In genomic region chr13:97145834-97146233, GRCm38 (mm10) we compare ENCODE assay signal across 8 mouse cellular contexts. TPM values are rescaled to one million over a fixed set of nuclear protein-coding genes. Genes with fewer than 3 reads are reported as not detected.
DNase-seq lines count a peak whose midpoint lies in the region; ATAC-seq and TF ChIP-seq lines count a peak whose summit lies in the region.

No protein-coding gene starts in this region.

- peak; percentile 53 for DNase-seq in forebrain, embryonic 11.5 days (ENCODE audit: low spot score)
- DNase-seq in midbrain, embryonic 11.5 days (ENCODE audit: low spot score, missing footprints): peak; percentile 80
- DNase-seq in frontal cortex, postnatal 25 days (ENCODE audit: low spot score in 2 of 2): no peak

- H3K4me1 ChIP-seq in forebrain, embryonic 11.5 days (replicated peaks; ENCODE audit: control insufficient read depth, insufficient read depth, low read length): no peaks in the 10 kb centered on the region
- no peaks in the 10 kb centered on the region for H3K4me1 ChIP-seq in forebrain, embryonic 13.5 days
- no peaks in the 10 kb centered on the region for H3K4me1 ChIP-seq in midbrain, embryonic 11.5 days (ENCODE audit: control insufficient read depth, insufficient read depth, low read length)
- no peaks in the 10 kb centered on the region for H3K4me1 ChIP-seq in midbrain, embryonic 13.5 days (replicated peaks)
- H3K4me1 ChIP-seq in bone marrow, adult 2 months (ENCODE audit: control insufficient read depth, insufficient read depth, low read length): no peaks in the 10 kb centered on the region

- H3K9me3 ChIP-seq in forebrain, embryonic 11.5 days (ENCODE audit: control insufficient read depth, low read length): no peaks in the 10 kb centered on the region
- no peaks in the 10 kb centered on the region for H3K9me3 ChIP-seq in forebrain, embryonic 13.5 days (replicated peaks)
- no peaks in the 10 kb centered on the region for H3K9me3 ChIP-seq in midbrain, embryonic 11.5 days (ENCODE audit: control insufficient read depth, low read length)
- no peaks in the 10 kb centered on the region for H3K9me3 ChIP-seq in midbrain, embryonic 13.5 days

- 59% methylated on average over 4 of the region's 4 CpGs for WGBS in forebrain, embryonic 11.5 days
- 60% methylated on average over 4 of the region's 4 CpGs for WGBS in forebrain, embryonic 13.5 days
- 62% methylated on average over 4 of the region's 4 CpGs for WGBS in midbrain, embryonic 11.5 days
- WGBS in midbrain, embryonic 13.5 days: 62% methylated on average over 4 of the region's 4 CpGs
- 56% methylated on average over 4 of the region's 4 CpGs for WGBS in bone marrow, adult 2 months

- H3K27me3 ChIP-seq in forebrain, embryonic 11.5 days (ENCODE audit: control insufficient read depth, insufficient read depth, low read length): no peaks in the 10 kb centered on the region
- no peaks in the 10 kb centered on the region for H3K27me3 ChIP-seq in forebrain, embryonic 13.5 days
- H3K27me3 ChIP-seq in midbrain, embryonic 11.5 days (ENCODE audit: control insufficient read depth, insufficient read depth, low read length): no peaks in the 10 kb centered on the region
- no peaks in the 10 kb centered on the region for H3K27me3 ChIP-seq in midbrain, embryonic 13.5 days

- no peak overlapping the region for H3K4me2 ChIP-seq in forebrain, embryonic 11.5 days (ENCODE audit: low read depth, low read length, severe bottlenecking)
- no peak overlapping the region for H3K4me2 ChIP-seq in forebrain, embryonic 13.5 days
- H3K4me2 ChIP-seq in midbrain, embryonic 11.5 days: no peak overlapping the region
- no peak overlapping the region for H3K4me2 ChIP-seq in midbrain, embryonic 13.5 days (replicated peaks)

- H3K27ac ChIP-seq in forebrain, embryonic 11.5 days (ENCODE audit: low read depth, low read length): no peak overlapping the region
- H3K27ac ChIP-seq in forebrain, embryonic 13.5 days: no peak overlapping the region
- H3K27ac ChIP-seq in midbrain, embryonic 11.5 days (ENCODE audit: low read depth, low read length): no peak overlapping the region
- no peak overlapping the region for H3K27ac ChIP-seq in midbrain, embryonic 13.5 days
- no peak overlapping the region for H3K27ac ChIP-seq in bone marrow, adult 2 months (ENCODE audit: control insufficient read depth, insufficient read depth, low read depth, low read length, poor library complexity)

- H3K4me3 ChIP-seq in forebrain, embryonic 11.5 days (ENCODE audit: low read depth, low read length): no peak overlapping the region
- no peak overlapping the region for H3K4me3 ChIP-seq in forebrain, embryonic 13.5 days
- no peak overlapping the region for H3K4me3 ChIP-seq in midbrain, embryonic 11.5 days (ENCODE audit: low read depth, low read length)
- no peak overlapping the region for H3K4me3 ChIP-seq in midbrain, embryonic 13.5 days (replicated peaks)
- H3K4me3 ChIP-seq in bone marrow, adult 2 months (replicated peaks; ENCODE audit: control insufficient read depth, low read depth, low read length): no peak overlapping the region

- TF ChIP-seq CTCF in bone marrow, adult 2 months (IDR thresholded peaks at IDR 0.05; ENCODE audit: control insufficient read depth, insufficient read depth, low read length): peak; percentile 42

- no peak for TF ChIP-seq POLR2A in bone marrow, adult 2 months (IDR thresholded peaks at IDR 0.05; ENCODE audit: borderline replicate concordance, control insufficient read depth, low read depth, low read length)

- ATAC-seq in forebrain, embryonic 11.5 days (replicated peaks; ENCODE audit: low FRiP score): no peak
- no peak for ATAC-seq in forebrain, embryonic 13.5 days
- no peak for ATAC-seq in midbrain, embryonic 11.5 days (ENCODE audit: low FRiP score)
- no peak for ATAC-seq in midbrain, embryonic 13.5 days
- ATAC-seq in erythroid progenitor cell, adult 5-6 weeks (replicated peaks; ENCODE audit: low FRiP score, poor library complexity, severe bottlenecking): peak; percentile 72
- peak; percentile 94 for ATAC-seq in megakaryocyte, adult 5-6 weeks (ENCODE audit: poor library complexity, severe bottlenecking)

- no peaks in the 10 kb centered on the region; the same call in 1 of the 2 replicates for H3K36me3 ChIP-seq in forebrain, embryonic 11.5 days (ENCODE audit: control insufficient read depth, insufficient read depth, low read length)
- H3K36me3 ChIP-seq in forebrain, embryonic 13.5 days (ENCODE audit: poor library complexity, severe bottlenecking): peaks cover 63% of the 10 kb centered on the region
- H3K36me3 ChIP-seq in midbrain, embryonic 11.5 days (ENCODE audit: control insufficient read depth, insufficient read depth, low read length): peaks cover 15% of the 10 kb centered on the region; the same call in 1 of the 2 replicates
- peaks cover 59% of the 10 kb centered on the region for H3K36me3 ChIP-seq in midbrain, embryonic 13.5 days

- no peak overlapping the region for H3K9ac ChIP-seq in forebrain, embryonic 11.5 days (ENCODE audit: low read length)
- no peak overlapping the region for H3K9ac ChIP-seq in forebrain, embryonic 13.5 days
- H3K9ac ChIP-seq in midbrain, embryonic 11.5 days (ENCODE audit: low read length): no peak overlapping the region
- no peak overlapping the region for H3K9ac ChIP-seq in midbrain, embryonic 13.5 days (replicated peaks)

RNA-seq across cellular contexts. Expression of gene Gfm2, which starts 8.1 kb away (rescaled TPM):
- 39.6 and 39.9 TPM in 2 replicates for polyA plus RNA-seq in forebrain, embryonic 11.5 days (2014; fragmentation: Nextera tagmentation; extraction: Ambion mirVana)
- 33.4 and 36.7 TPM in 2 replicates for polyA plus RNA-seq in forebrain, embryonic 13.5 days (2015; fragmentation: Nextera tagmentation; extraction: Ambion mirVana)
- 32.8 and 36.6 TPM in 2 replicates for polyA plus RNA-seq in midbrain, embryonic 11.5 days (2014; fragmentation: Nextera tagmentation; extraction: Ambion mirVana)
- polyA plus RNA-seq in midbrain, embryonic 13.5 days (2015; fragmentation: Nextera tagmentation; extraction: Ambion mirVana): 38.3 and 42.1 TPM in 2 replicates
- 9.1 and 15.5 TPM in 2 replicates for polyA plus RNA-seq in bone marrow, adult 2 months (2011; ENCODE audit: insufficient read depth, insufficient read length, low replicate concordance, missing spikeins)
- 6.3 and 11.2 TPM in 2 replicates for total RNA-seq in erythroid progenitor cell, adult 5-6 weeks (2015; ENCODE audit: low replicate concordance)
- 8.2 and 23.6 TPM in 2 replicates for total RNA-seq in erythroid progenitor cell, adult 5-6 weeks (2017; ENCODE audit: low replicate concordance)
- 11.4 and 14.5 TPM in 2 replicates for total RNA-seq in megakaryocyte, adult 5-6 weeks (2015)
- total RNA-seq in megakaryocyte, adult 5-6 weeks (2017): 20.7 and 29.1 TPM in 2 replicates

RNA-seq across cellular contexts. Expression of gene Nsa2, which starts 8.1 kb away (rescaled TPM):
- polyA plus RNA-seq in forebrain, embryonic 11.5 days (2014; fragmentation: Nextera tagmentation; extraction: Ambion mirVana): 59.1 and 71.9 TPM in 2 replicates
- 46.2 and 53.2 TPM in 2 replicates for polyA plus RNA-seq in forebrain, embryonic 13.5 days (2015; fragmentation: Nextera tagmentation; extraction: Ambion mirVana)
- polyA plus RNA-seq in midbrain, embryonic 11.5 days (2014; fragmentation: Nextera tagmentation; extraction: Ambion mirVana): 64.7 and 69.8 TPM in 2 replicates
- 42.9 and 51.0 TPM in 2 replicates for polyA plus RNA-seq in midbrain, embryonic 13.5 days (2015; fragmentation: Nextera tagmentation; extraction: Ambion mirVana)
- 76.1 and 142 TPM in 2 replicates for polyA plus RNA-seq in bone marrow, adult 2 months (2011; ENCODE audit: insufficient read depth, insufficient read length, low replicate concordance, missing spikeins)
- 52.0 and 132 TPM in 2 replicates for total RNA-seq in erythroid progenitor cell, adult 5-6 weeks (2015; ENCODE audit: low replicate concordance)
- 70.3 and 93.3 TPM in 2 replicates for total RNA-seq in erythroid progenitor cell, adult 5-6 weeks (2017; ENCODE audit: low replicate concordance)
- total RNA-seq in megakaryocyte, adult 5-6 weeks (2015): 225 and 248 TPM in 2 replicates
- total RNA-seq in megakaryocyte, adult 5-6 weeks (2017): 333 and 335 TPM in 2 replicates

RNA-seq across cellular contexts. Expression of gene Gm6169, which starts 46.8 kb away (rescaled TPM):
- polyA plus RNA-seq in forebrain, embryonic 11.5 days (2014; fragmentation: Nextera tagmentation; extraction: Ambion mirVana): 0.71 and 1.9 TPM in 2 replicates
- 0.94 and 2.3 TPM in 2 replicates for polyA plus RNA-seq in forebrain, embryonic 13.5 days (2015; fragmentation: Nextera tagmentation; extraction: Ambion mirVana)
- 0.48 and 0.53 TPM in 2 replicates for polyA plus RNA-seq in midbrain, embryonic 11.5 days (2014; fragmentation: Nextera tagmentation; extraction: Ambion mirVana)
- polyA plus RNA-seq in midbrain, embryonic 13.5 days (2015; fragmentation: Nextera tagmentation; extraction: Ambion mirVana): 0.43 and 1.1 TPM in 2 replicates
- polyA plus RNA-seq in bone marrow, adult 2 months (2011; ENCODE audit: insufficient read depth, insufficient read length, low replicate concordance, missing spikeins): 60.8 and 160 TPM in 2 replicates
- 5.0 and 11.3 TPM in 2 replicates for total RNA-seq in erythroid progenitor cell, adult 5-6 weeks (2015; ENCODE audit: low replicate concordance)
- total RNA-seq in erythroid progenitor cell, adult 5-6 weeks (2017; ENCODE audit: low replicate concordance): 2.5 TPM in 1 of 2 replicates, not detected in the other
- 37.0 and 37.2 TPM in 2 replicates for total RNA-seq in megakaryocyte, adult 5-6 weeks (2015)
- 7.2 and 8.5 TPM in 2 replicates for total RNA-seq in megakaryocyte, adult 5-6 weeks (2017)

RNA-seq across cellular contexts. Expression of gene Hexb, which starts 52.3 kb away (rescaled TPM):
- 20.3 and 22.2 TPM in 2 replicates for polyA plus RNA-seq in forebrain, embryonic 11.5 days (2014; fragmentation: Nextera tagmentation; extraction: Ambion mirVana)
- polyA plus RNA-seq in forebrain, embryonic 13.5 days (2015; fragmentation: Nextera tagmentation; extraction: Ambion mirVana): 21.4 and 21.6 TPM in 2 replicates
- 25.8 and 26.1 TPM in 2 replicates for polyA plus RNA-seq in midbrain, embryonic 11.5 days (2014; fragmentation: Nextera tagmentation; extraction: Ambion mirVana)
- polyA plus RNA-seq in midbrain, embryonic 13.5 days (2015; fragmentation: Nextera tagmentation; extraction: Ambion mirVana): 26.1 and 26.4 TPM in 2 replicates
- polyA plus RNA-seq in bone marrow, adult 2 months (2011; ENCODE audit: insufficient read depth, insufficient read length, low replicate concordance, missing spikeins): 16.7 and 35.7 TPM in 2 replicates
- total RNA-seq in erythroid progenitor cell, adult 5-6 weeks (2015; ENCODE audit: low replicate concordance): 28.5 and 35.2 TPM in 2 replicates
- 12.9 and 19.3 TPM in 2 replicates for total RNA-seq in erythroid progenitor cell, adult 5-6 weeks (2017; ENCODE audit: low replicate concordance)
- total RNA-seq in megakaryocyte, adult 5-6 weeks (2015): 160 and 202 TPM in 2 replicates
- total RNA-seq in megakaryocyte, adult 5-6 weeks (2017): 125 and 139 TPM in 2 replicates

Comparison
In these comparisons a context has a peak if more than half of its experiments do, and no peak if none do; other contexts are left out.
1. ATAC-seq: peak in erythroid progenitor cell, adult 5-6 weeks (single experiment) and megakaryocyte, adult 5-6 weeks (single experiment); none in forebrain, embryonic 11.5 days (single experiment), forebrain, embryonic 13.5 days (single experiment), midbrain, embryonic 11.5 days (single experiment) and midbrain, embryonic 13.5 days (single experiment).
2. DNase-seq: peak in forebrain, embryonic 11.5 days (single experiment) and midbrain, embryonic 11.5 days (single experiment); none in frontal cortex, postnatal 25 days (0 of 2).
3. RNA of gene Gm6169, which starts 46.8 kb away (polyA plus RNA-seq): 60.8 to 160 TPM in bone marrow, adult 2 months; 0.94 to 2.3 TPM in forebrain, embryonic 13.5 days, 0.71 to 1.9 TPM in forebrain, embryonic 11.5 days, 0.48 to 0.53 TPM in midbrain, embryonic 11.5 days and 0.43 to 1.1 TPM in midbrain, embryonic 13.5 days; every median in the first group is over 10 times any median in the second.